Mouse (Mus musculus) thymus, postnatal 4 days (tissue): ENCODE measurements at regions not wholly inside any gene's neighbourhood (a gene's known extent, or its start where the extent isn't known, plus 50 kb on each side); places are given as distances from the start of the nearest gene placed in this dataset.

Source experiments
- DNase-seq: peaks from one replicate; pipeline ENCODE4 v3.0.0; 2021

GRCm38 (mm10) chr9:85442761-85443505, 115.8 kb upstream of the Tent5a start:
- no peak for DNase-seq

GRCm38 (mm10) chr9:85439664-85440063, 112.5 kb upstream of the Tent5a start:
- DNase-seq = no peak

- no peak for DNase-seq
Observed at GRCm38 (mm10) chr9:85432220-85432619, 105.1 kb upstream of the Tent5a start.

GRCm38 (mm10) chr9:85426809-85427208, 99.7 kb upstream of the Tent5a start:
- no peak for DNase-seq

GRCm38 (mm10) chr9:85423908-85424307, 96.8 kb upstream of the Tent5a start:
- no peak for DNase-seq

- no peak for DNase-seq
Observed at GRCm38 (mm10) chr9:85414391-85414790, 87.2 kb upstream of the Tent5a start.

GRCm38 (mm10) chr9:85413813-85414212, 86.7 kb upstream of the Tent5a start:
- DNase-seq = no peak

GRCm38 (mm10) chr9:85410643-85411296, 83.6 kb upstream of the Tent5a start:
- DNase-seq = peak; percentile 13

GRCm38 (mm10) chr9:85409974-85410506, 82.9 kb upstream of the Tent5a start:
- no peak for DNase-seq

GRCm38 (mm10) chr9:85408461-85408860, 81.3 kb upstream of the Tent5a start:
- DNase-seq = no peak

GRCm38 (mm10) chr9:85407592-85407991, 80.4 kb upstream of the Tent5a start:
- no peak for DNase-seq

GRCm38 (mm10) chr9:85401736-85402135, 74.6 kb upstream of the Tent5a start:
- DNase-seq = no peak

GRCm38 (mm10) chr9:85400600-85401313, 73.6 kb upstream of the Tent5a start:
- DNase-seq = no peak

GRCm38 (mm10) chr9:85394975-85395374, 67.8 kb upstream of the Tent5a start:
- no peak for DNase-seq

GRCm38 (mm10) chr9:85391283-85391682, 64.1 kb upstream of the Tent5a start:
- no peak for DNase-seq

- no peak for DNase-seq
Observed at GRCm38 (mm10) chr9:85388775-85389393, 61.7 kb upstream of the Tent5a start.

GRCm38 (mm10) chr9:85382413-85382812, 55.3 kb upstream of the Tent5a start:
- DNase-seq = no peak

GRCm38 (mm10) chr9:85380756-85381155, 53.6 kb upstream of the Tent5a start:
- DNase-seq = no peak

GRCm38 (mm10) chr9:85379135-85379534, 52.0 kb upstream of the Tent5a start:
- DNase-seq = no peak
